Mouse (Mus musculus) heart, embryonic 11.5 days (tissue): ENCODE measurements around the gene Cd8b1. TPM values are rescaled to one million over a fixed set of nuclear protein-coding genes. Genes with fewer than 3 reads are reported as not detected.

ENCODE experiments used
- ATAC-seq: fragments of 200-750 bp; cut with Nextera tagmentation; replicated peaks from 2 replicates; pipeline ENCODE4 v1.8.0; 2017; ENCODE audit warnings: moderate library complexity; ENCODE audit not compliant: insufficient number of reproducible peaks, low FRiP score, low TSS enrichment
- H3K27ac ChIP-seq: fragments of 300-500 bp; sonication (generic); 2 replicates; pipeline ENCODE4 v1.5.1; 2014; ENCODE audit warnings: mild to moderate bottlenecking, low read depth, low read length
- H3K27me3 ChIP-seq: fragments of 300-500 bp; sonication (generic); 2 replicates; pipeline ENCODE4 v1.6.1; 2014; ENCODE audit warnings: mild to moderate bottlenecking, low read length, mixed read lengths; ENCODE audit not compliant: control insufficient read depth, insufficient read depth
- H3K36me3 ChIP-seq: fragments of 300-500 bp; sonication (generic); 2 replicates; pipeline ENCODE4 v1.6.1; 2014; ENCODE audit warnings: mild to moderate bottlenecking, low read length, moderate library complexity, mixed read lengths; ENCODE audit not compliant: control insufficient read depth, insufficient read depth
- H3K4me1 ChIP-seq: fragments of 300-500 bp; sonication (generic); 2 replicates; pipeline ENCODE4 v1.6.1; 2014; ENCODE audit warnings: low read length; ENCODE audit not compliant: control insufficient read depth, insufficient read depth
- H3K4me2 ChIP-seq: fragments of 300-500 bp; sonication (generic); 2 replicates; pipeline ENCODE4 v1.6.1; 2014; ENCODE audit warnings: mild to moderate bottlenecking, moderate library complexity
- H3K4me3 ChIP-seq: fragments of 300-500 bp; sonication (generic); 2 replicates; pipeline ENCODE4 v1.5.1; 2014; ENCODE audit warnings: low read depth, low read length
- H3K9ac ChIP-seq: fragments of 300-500 bp; sonication (generic); 2 replicates; pipeline ENCODE4 v1.6.1; 2014; ENCODE audit warnings: mild to moderate bottlenecking, low read depth, low read length, moderate library complexity
- H3K9me3 ChIP-seq: fragments of 300-500 bp; sonication (generic); replicated peaks from 2 replicates; pipeline ENCODE4 v1.6.1; 2016; ENCODE audit warnings: low read length; ENCODE audit not compliant: control insufficient read depth
- WGBS: fragments of 180-500 bp; shearing (Covaris S2); extraction: QIAGEN DNeasy Blood & Tissue Kit; methylation state at CpG from one replicate; pipeline ENCODE4 v1.1.7; 2014; ENCODE audit not compliant: insufficient replicate concordance; 5-methylcytosine and 5-hydroxymethylcytosine counted together
- polyA plus RNA-seq: library from polyadenylated mRNA; unstranded; fragments of >200 nt; fragmentation: Nextera tagmentation; extraction: Ambion mirVana; gene quantifications from 2 replicates; pipeline ENCODE4 v1.2.1, GENCODE M21; 2014

Cd8b1 gene
- polyA plus RNA-seq, 1 experiment from 2014 or later, result not detected

- Histone ChIP-seq H3K9me3 (no peaks in the 10 kb centered on the region), H3K36me3 (no peaks in the 10 kb centered on the region), H3K9ac (no peak overlapping the region), H3K4me2 (no peak overlapping the region), H3K27ac (no peak overlapping the region), H3K4me3 (no peak overlapping the region), H3K27me3 (no peaks in the 10 kb centered on the region), H3K4me1 (no peaks in the 10 kb centered on the region)
- ATAC-seq, result no peak
- 82% methylated on average over 11 of the region's 11 CpGs for WGBS
Measured at GRCm38 (mm10) chr6:71333578-71334273, 11.1 kb downstream of the Cd8b1 start.

DNA sequence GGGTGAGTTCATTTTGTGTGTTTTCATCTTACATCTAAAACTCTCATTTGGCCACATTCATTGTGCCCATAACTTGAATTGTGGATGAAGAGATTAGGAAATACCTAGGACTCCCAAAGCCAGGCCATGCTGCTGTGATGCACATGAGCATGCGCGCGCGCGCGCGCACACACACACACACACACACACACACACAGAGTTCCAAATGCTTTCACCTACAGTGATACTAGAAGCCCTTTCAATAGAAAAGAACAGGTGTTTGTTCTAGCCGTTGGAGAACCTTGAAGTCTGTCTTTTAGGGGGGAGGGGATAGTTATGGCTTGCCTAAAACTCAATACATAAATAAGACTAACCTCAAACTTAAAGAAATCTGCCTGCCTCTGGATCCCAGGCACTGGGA, 15.1 kb downstream of the Cd8b1 start:
- Histone ChIP-seq H3K27ac (no peak overlapping the region), H3K27me3 (no peaks in the 10 kb centered on the region), H3K9me3 (no peaks in the 10 kb centered on the region), H3K4me2 (no peak overlapping the region), H3K4me1 (no peaks in the 10 kb centered on the region), H3K36me3 (no peaks in the 10 kb centered on the region), H3K9ac (no peak overlapping the region), H3K4me3 (no peak overlapping the region)
- no peak for ATAC-seq
- 92% methylated on average over 8 of the region's 8 CpGs for WGBS

GRCm38 (mm10) chr6:71338941-71339340, 16.4 kb downstream of the Cd8b1 start:
- no peaks in the 10 kb centered on the region for H3K36me3 ChIP-seq
- ATAC-seq, result no peak

GRCm38 (mm10) chr6:71339351-71339750, 16.8 kb downstream of the Cd8b1 start:
- H3K27me3 ChIP-seq, result no peaks in the 10 kb centered on the region
- H3K4me2 ChIP-seq, result no peak overlapping the region
- no peaks in the 10 kb centered on the region for H3K4me1 ChIP-seq
- WGBS, result 82% methylated on average over 4 of the region's 4 CpGs
- H3K9ac ChIP-seq, result no peak overlapping the region
- H3K27ac ChIP-seq, result no peak overlapping the region
- H3K36me3 ChIP-seq, result no peaks in the 10 kb centered on the region
- H3K9me3 ChIP-seq, result no peaks in the 10 kb centered on the region
- ATAC-seq, result no peak
- H3K4me3 ChIP-seq, result no peak overlapping the region

More at GRCm38 (mm10) chr6:71338941-71339340, 16.4 kb downstream of the Cd8b1 start:
- no peak overlapping the region for H3K9ac ChIP-seq
- H3K27me3 ChIP-seq, result no peaks in the 10 kb centered on the region
- H3K4me3 ChIP-seq, result no peak overlapping the region
- H3K4me1 ChIP-seq, result no peaks in the 10 kb centered on the region
- no peak overlapping the region for H3K4me2 ChIP-seq
- no peaks in the 10 kb centered on the region for H3K9me3 ChIP-seq
- WGBS, result 65% methylated on average over 3 of the region's 3 CpGs
- no peak overlapping the region for H3K27ac ChIP-seq

- Histone ChIP-seq H3K9ac (no peak overlapping the region), H3K4me1 (no peaks in the 10 kb centered on the region), H3K27ac (no peak overlapping the region), H3K36me3 (no peaks in the 10 kb centered on the region), H3K4me3 (no peak overlapping the region), H3K4me2 (no peak overlapping the region), H3K9me3 (no peaks in the 10 kb centered on the region), H3K27me3 (no peaks in the 10 kb centered on the region)
- 88% methylated on average over 9 of the region's 9 CpGs for WGBS
- no peak for ATAC-seq
Measured at GRCm38 (mm10) chr6:71341179-71341578, 18.6 kb downstream of the Cd8b1 start.

GRCm38 (mm10) chr6:71348006-71348405, 25.4 kb downstream of the Cd8b1 start:
- Histone ChIP-seq H3K4me1 (no peaks in the 10 kb centered on the region), H3K4me3 (no peak overlapping the region), H3K36me3 (no peaks in the 10 kb centered on the region), H3K9ac (no peak overlapping the region), H3K27me3 (no peaks in the 10 kb centered on the region), H3K4me2 (no peak overlapping the region), H3K9me3 (0 out of 2 replicates have a peak, but pooled peaks cover 3% of the 10 kb centered on the region), H3K27ac (no peak overlapping the region)
- 92% methylated on average over 9 of the region's 9 CpGs for WGBS
- ATAC-seq, result no peak

- 0 out of 2 replicates have a peak, but pooled peaks cover 3% of the 10 kb centered on the region for H3K9me3 ChIP-seq
- no peaks in the 10 kb centered on the region for H3K4me1 ChIP-seq
- H3K9ac ChIP-seq, result no peak overlapping the region
- H3K36me3 ChIP-seq, result no peaks in the 10 kb centered on the region
- no peaks in the 10 kb centered on the region for H3K27me3 ChIP-seq
- ATAC-seq, result no peak
- H3K27ac ChIP-seq, result no peak overlapping the region
- no peak overlapping the region for H3K4me2 ChIP-seq
- 87% methylated on average over 3 of the region's 3 CpGs for WGBS
- H3K4me3 ChIP-seq, result no peak overlapping the region
Measured at GRCm38 (mm10) chr6:71351201-71351600, 28.6 kb downstream of the Cd8b1 start.

GRCm38 (mm10) chr6:71352201-71352600, 29.6 kb downstream of the Cd8b1 start:
- no peaks in the 10 kb centered on the region for H3K27me3 ChIP-seq
- H3K9me3 ChIP-seq, result 0 out of 2 replicates have a peak, but pooled peaks cover 3% of the 10 kb centered on the region
- H3K9ac ChIP-seq, result no peak overlapping the region
- ATAC-seq, result no peak
- H3K4me3 ChIP-seq, result no peak overlapping the region
- H3K4me2 ChIP-seq, result no peak overlapping the region
- H3K4me1 ChIP-seq, result no peaks in the 10 kb centered on the region
- H3K27ac ChIP-seq, result no peak overlapping the region
- 86% methylated on average over 6 of the region's 6 CpGs for WGBS
- H3K36me3 ChIP-seq, result no peaks in the 10 kb centered on the region

- no peak overlapping the region for H3K27ac ChIP-seq
- H3K36me3 ChIP-seq, result no peaks in the 10 kb centered on the region
- H3K4me1 ChIP-seq, result no peaks in the 10 kb centered on the region
- H3K4me2 ChIP-seq, result no peak overlapping the region
- H3K9ac ChIP-seq, result no peak overlapping the region
- H3K4me3 ChIP-seq, result no peak overlapping the region
- 0 out of 2 replicates have a peak, but pooled peaks cover under 1% of the 10 kb centered on the region for H3K9me3 ChIP-seq
- no peak for ATAC-seq
- no peaks in the 10 kb centered on the region for H3K27me3 ChIP-seq
- WGBS, result 70% methylated on average over 10 of the region's 10 CpGs
Measured at GRCm38 (mm10) chr6:71352866-71353427, 30.4 kb downstream of the Cd8b1 start.
